Mouse (Mus musculus): ENCODE results near the gene Gm20388. TPM values are rescaled to one million over a fixed set of nuclear protein-coding genes. Genes with fewer than 3 reads are reported as not detected.

Gm20388 gene
- polyA plus RNA-seq, 1 experiment from 2014 or later = not detected

DNA sequence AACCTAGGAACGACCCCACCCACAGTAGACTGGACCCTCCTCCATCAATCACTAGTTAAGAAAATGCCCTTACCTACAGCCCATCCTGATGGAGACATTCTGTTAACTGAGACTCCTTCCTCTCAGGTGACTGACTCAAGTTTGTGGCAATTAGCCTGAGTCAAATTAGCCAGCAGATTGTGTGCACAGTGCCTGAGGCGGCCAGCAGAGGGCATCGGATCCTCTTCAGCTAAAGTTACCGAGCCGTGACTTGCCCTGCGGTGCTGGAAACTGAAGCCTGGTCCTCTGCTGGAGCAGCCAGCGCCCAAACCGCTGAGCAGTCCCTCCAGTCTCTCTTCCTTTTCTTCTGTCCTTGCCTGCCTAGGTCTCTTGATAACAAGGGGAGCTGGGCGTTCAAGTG, 56.8 kb downstream of the Gm20388 start:
- Histone ChIP-seq H3K4me2 (no peak overlapping the region), H3K27ac (no peak overlapping the region), H3K4me1 (0 out of 2 replicates have a peak, but pooled peaks cover 3% of the 10 kb centered on the region), H3K9ac (no peak overlapping the region), H3K36me3 (no peaks in the 10 kb centered on the region), H3K9me3 (replicated peaks) (peaks cover 10% of the 10 kb centered on the region; the same call in 1 of the 2 replicates), H3K4me3 (no peak overlapping the region), H3K27me3 (replicated peaks) (0 out of 2 replicates have a peak, but pooled peaks cover 8% of the 10 kb centered on the region)
- no peak for ATAC-seq
- 74% methylated on average over 9 of the region's 9 CpGs for WGBS (ENCODE audit: insufficient replicate concordance)

DNA sequence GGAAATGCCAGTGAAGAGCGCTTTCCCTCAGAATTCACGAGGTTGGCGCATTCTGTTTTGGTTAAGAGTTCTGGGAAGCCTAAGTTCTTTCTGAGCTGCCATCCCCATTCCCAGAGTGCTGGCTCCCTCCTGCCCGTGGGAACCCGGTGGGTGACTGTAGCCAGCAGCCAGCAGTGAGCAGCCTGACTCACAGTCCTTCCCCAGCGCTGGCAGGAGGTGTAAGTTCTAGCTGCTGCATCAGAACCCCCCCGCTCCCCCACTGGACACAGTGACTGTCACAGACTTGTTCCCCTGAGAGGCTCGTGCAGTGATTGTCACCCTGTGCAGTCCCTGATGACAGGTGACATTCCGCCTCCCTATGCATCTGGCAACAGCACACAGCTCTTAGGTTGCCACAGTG, 59.5 kb downstream of the Gm20388 start:
- Histone ChIP-seq H3K9me3 (replicated peaks) (peaks cover 10% of the 10 kb centered on the region; the same call in 1 of the 2 replicates), H3K27ac (no peak overlapping the region), H3K4me1 (0 out of 2 replicates have a peak, but pooled peaks cover 7% of the 10 kb centered on the region), H3K36me3 (no peaks in the 10 kb centered on the region), H3K27me3 (replicated peaks) (0 out of 2 replicates have a peak, but pooled peaks cover 8% of the 10 kb centered on the region), H3K9ac (no peak overlapping the region), H3K4me3 (no peak overlapping the region), H3K4me2 (no peak overlapping the region)
- no peak for ATAC-seq
- 63% methylated on average over 9 of the region's 9 CpGs for WGBS (ENCODE audit: insufficient replicate concordance)

DNA sequence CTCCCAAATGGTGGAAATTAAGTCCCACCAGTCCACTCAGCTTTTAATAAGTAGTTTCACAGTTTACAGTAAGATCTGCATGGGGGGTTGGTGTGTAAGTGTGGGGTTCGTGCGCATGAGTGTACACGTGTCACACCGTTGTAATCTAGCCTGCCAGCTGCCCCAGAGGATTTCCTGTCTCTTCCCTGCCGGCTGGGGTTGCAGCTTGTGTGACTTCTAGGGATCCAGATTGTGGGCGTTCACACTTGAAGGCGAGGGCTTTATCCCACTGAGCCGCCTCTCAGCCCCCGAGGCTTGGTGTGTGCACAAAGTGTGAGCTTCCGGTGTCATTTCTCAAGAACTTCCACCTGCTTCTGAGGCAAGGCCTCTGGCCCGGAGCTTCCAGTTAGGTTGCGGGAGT, 61.9 kb downstream of the Gm20388 start:
- Histone ChIP-seq H3K4me3 (no peak overlapping the region), H3K27me3 (replicated peaks) (peaks cover 8% of the 10 kb centered on the region; the same call in 1 of the 2 replicates), H3K4me1 (0 out of 2 replicates have a peak, but pooled peaks cover 7% of the 10 kb centered on the region), H3K9ac (no peak overlapping the region), H3K27ac (0 out of 2 replicates have a peak overlapping the region, but pooled peaks have one; percentile 24), H3K9me3 (replicated peaks) (peaks cover 5% of the 10 kb centered on the region; the same call in 1 of the 2 replicates), H3K36me3 (no peaks in the 10 kb centered on the region), H3K4me2 (no peak overlapping the region)
- WGBS (ENCODE audit: insufficient replicate concordance) = 23% methylated on average over 12 of the region's 12 CpGs
- no peak for ATAC-seq

DNA sequence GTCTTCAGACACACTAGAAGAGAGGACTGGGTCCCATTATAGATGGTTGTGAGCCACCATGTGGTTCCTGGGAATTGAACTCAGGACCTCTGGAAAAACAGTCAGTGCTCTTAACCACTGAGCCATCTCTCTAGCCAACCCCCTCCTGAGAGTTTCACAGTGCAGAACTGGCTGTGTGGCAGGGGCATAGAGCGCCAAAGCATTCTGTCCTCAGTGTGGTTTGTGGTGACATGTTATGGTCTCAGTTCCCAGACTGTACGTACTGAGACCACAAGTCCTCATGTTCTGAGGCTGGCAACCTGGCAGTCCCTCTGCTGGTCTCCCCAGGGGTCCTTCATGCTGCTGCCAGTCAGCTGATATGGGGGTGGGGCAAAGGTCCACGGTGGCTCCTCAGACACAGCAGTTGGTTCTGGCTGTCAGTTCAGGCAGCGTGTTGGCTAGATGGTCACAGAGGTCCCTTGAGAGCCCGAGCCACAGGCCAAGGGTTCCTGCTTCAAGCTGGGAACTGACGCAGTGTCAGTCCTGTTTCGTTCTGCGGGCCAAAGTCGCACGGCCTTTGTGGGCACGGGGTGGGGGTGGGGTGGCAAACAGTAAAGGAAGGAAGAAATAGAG, 68.2 kb downstream of the Gm20388 start:
- H3K9ac ChIP-seq = no peak overlapping the region
- no peak for ATAC-seq
- no peaks in the 10 kb centered on the region; the same call in 1 of the 2 replicates for H3K27me3 ChIP-seq (replicated peaks)
- no peaks in the 10 kb centered on the region for H3K9me3 ChIP-seq (replicated peaks)
- no peak overlapping the region for H3K27ac ChIP-seq
- H3K4me1 ChIP-seq = no peaks in the 10 kb centered on the region
- 33% methylated on average over 11 of the region's 11 CpGs for WGBS (ENCODE audit: insufficient replicate concordance)
- no peak overlapping the region for H3K4me2 ChIP-seq
- H3K36me3 ChIP-seq = no peaks in the 10 kb centered on the region
- H3K4me3 ChIP-seq = no peak overlapping the region

DNA sequence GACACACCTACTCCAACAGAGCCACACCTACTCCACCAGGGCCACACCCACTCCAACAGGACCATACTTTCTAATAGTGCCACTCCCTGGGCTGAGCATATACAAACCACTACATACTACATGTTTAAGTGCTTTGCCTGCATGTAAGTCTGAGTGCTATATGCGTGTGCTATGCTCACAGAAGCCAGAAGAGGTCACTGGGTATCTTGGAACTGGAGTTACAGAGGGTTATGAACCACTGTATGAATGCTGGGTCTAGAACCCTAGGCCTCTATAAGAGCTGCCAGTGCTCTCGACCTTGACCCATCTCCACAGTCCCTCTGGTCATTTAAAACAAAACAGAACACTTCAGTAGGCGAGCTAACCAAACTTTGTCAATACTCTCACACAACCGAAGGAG, 70.6 kb downstream of the Gm20388 start:
- Histone ChIP-seq H3K4me1 (no peaks in the 10 kb centered on the region), H3K36me3 (no peaks in the 10 kb centered on the region), H3K4me3 (no peak overlapping the region), H3K9ac (no peak overlapping the region), H3K27ac (no peak overlapping the region), H3K27me3 (replicated peaks) (no peaks in the 10 kb centered on the region; the same call in 1 of the 2 replicates), H3K9me3 (replicated peaks) (no peaks in the 10 kb centered on the region), H3K4me2 (no peak overlapping the region)
- ATAC-seq = no peak
- 58% methylated on average over 4 of the region's 4 CpGs for WGBS (ENCODE audit: insufficient replicate concordance)

DNA sequence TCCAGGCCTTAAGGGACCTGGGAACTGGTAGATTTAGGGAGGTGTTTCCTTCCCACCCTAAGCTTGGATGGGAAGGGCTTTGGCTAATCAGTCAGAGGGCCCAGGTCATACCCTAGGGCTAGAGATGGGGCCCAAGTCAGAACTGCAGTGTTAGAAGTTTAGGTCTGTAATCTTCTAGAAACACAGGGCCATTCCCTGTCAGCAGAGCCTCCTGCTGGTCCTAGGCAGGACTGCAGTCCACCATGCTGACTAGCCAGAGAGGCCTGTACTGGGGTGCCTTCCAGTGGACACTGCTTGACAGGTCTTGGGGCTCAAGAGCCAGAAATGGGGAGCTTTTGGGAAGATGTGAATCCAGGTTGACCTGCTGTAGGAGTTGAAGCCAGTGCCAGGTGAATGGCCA, 73.4 kb downstream of the Gm20388 start:
- Histone ChIP-seq H3K27me3 (replicated peaks) (peaks cover 15% of the 10 kb centered on the region; the same call in 1 of the 2 replicates), H3K4me1 (no peaks in the 10 kb centered on the region), H3K4me2 (no peak overlapping the region), H3K27ac (no peak overlapping the region), H3K9me3 (replicated peaks) (no peaks in the 10 kb centered on the region), H3K4me3 (no peak overlapping the region), H3K36me3 (no peaks in the 10 kb centered on the region), H3K9ac (no peak overlapping the region)
- ATAC-seq = no peak

DNA sequence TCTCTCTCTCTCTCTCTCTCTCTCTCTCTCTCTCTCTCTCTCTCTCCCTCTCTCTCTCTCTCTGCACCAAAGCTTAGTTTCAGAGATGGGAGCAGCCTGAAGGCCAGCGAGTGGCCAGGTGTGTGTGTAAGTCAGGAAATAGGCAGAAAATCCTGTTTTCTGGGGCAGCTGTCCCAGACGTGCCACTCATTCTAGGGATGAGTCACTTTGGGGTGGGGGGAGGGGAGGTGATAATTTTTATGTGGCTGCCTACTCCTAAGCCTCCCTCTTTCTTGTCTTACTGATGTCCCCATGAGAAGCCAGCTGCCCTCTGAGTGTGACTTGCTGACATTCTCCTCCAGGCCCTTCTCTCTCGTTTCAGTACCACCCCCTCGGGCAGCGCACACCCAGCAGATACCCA, 75.5 kb downstream of the Gm20388 start:
- ATAC-seq = no peak
- Histone ChIP-seq H3K27me3 (replicated peaks) (peaks cover 32% of the 10 kb centered on the region), H3K27ac (no peak overlapping the region), H3K9ac (no peak overlapping the region), H3K36me3 (no peaks in the 10 kb centered on the region), H3K9me3 (replicated peaks) (no peaks in the 10 kb centered on the region), H3K4me2 (no peak overlapping the region), H3K4me3 (no peak overlapping the region), H3K4me1 (no peaks in the 10 kb centered on the region)
- WGBS (ENCODE audit: insufficient replicate concordance) = 42% methylated on average over 5 of the region's 5 CpGs

DNA sequence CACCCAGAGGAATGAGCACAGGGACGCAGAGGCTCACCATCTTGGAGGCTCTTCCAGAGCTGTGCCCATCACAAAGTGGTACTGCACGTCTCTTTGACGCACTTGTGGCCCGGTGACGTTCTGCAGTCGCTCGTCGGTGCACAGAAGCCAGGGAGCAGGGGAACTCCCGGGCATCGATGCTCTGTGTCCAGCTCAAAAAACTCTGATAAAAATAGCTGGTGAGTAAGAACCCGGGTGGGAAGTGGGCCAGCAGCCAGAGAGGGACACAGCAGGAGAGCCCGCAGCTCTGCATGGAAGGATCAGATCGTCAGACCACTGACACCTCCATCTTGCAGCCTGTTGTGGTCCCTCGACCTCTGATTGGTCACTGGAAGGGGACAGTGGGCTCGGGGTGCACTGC, 77.4 kb downstream of the Gm20388 start:
- 56% methylated on average over 15 of the region's 15 CpGs for WGBS (ENCODE audit: insufficient replicate concordance)
- peaks cover 51% of the 10 kb centered on the region for H3K27me3 ChIP-seq (replicated peaks)
- no peak overlapping the region for H3K9ac ChIP-seq
- H3K36me3 ChIP-seq = no peaks in the 10 kb centered on the region
- H3K27ac ChIP-seq = no peak overlapping the region
- H3K9me3 ChIP-seq (replicated peaks) = no peaks in the 10 kb centered on the region
- no peak overlapping the region for H3K4me3 ChIP-seq
- no peak for ATAC-seq
- no peak overlapping the region for H3K4me2 ChIP-seq
- H3K4me1 ChIP-seq = no peaks in the 10 kb centered on the region

DNA sequence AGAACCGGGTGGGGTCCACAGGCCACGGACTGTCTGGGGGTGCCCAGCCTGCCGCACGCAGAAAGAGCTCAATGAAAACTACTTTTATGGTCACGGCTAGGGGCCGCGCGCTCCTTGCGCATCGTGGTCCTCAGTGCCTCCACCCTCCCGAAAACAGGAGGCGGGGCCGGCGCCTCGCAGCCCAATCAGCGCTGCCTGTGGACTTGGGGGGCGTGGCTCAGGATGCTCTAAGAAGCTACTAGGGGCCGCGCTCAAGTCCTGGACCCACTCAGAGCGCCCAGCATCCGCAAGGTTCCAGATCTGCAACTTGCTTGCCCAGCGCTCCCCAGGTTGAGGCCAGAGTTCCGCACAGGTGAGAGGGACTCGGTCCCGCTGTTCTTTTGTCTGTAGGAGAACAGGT, 81.6 kb downstream of the Gm20388 start, which contains the start of gene Crispld2:
Crispld2 (plus strand) TSS at position 190 of the 400 bp plus-strand sequence.
- peak within 1 kb of the TSS; percentile 30 for H3K4me2 ChIP-seq
- H3K4me1 ChIP-seq = no peaks in the 10 kb centered on the region
- no peak within 1 kb of the TSS for H3K9ac ChIP-seq
- H3K4me3 ChIP-seq = 0 out of 2 replicates have a peak within 1 kb of the TSS, but pooled peaks have one; percentile 4
- ATAC-seq = peak; percentile 66
- peaks cover 81% of the 10 kb centered on the region for H3K27me3 ChIP-seq (replicated peaks)
- no peaks in the 10 kb centered on the region for H3K36me3 ChIP-seq
- H3K27ac ChIP-seq = no peak within 1 kb of the TSS
- 1% methylated on average over 25 of the region's 25 CpGs for WGBS (ENCODE audit: insufficient replicate concordance)
- H3K9me3 ChIP-seq (replicated peaks) = no peaks in the 10 kb centered on the region

DNA sequence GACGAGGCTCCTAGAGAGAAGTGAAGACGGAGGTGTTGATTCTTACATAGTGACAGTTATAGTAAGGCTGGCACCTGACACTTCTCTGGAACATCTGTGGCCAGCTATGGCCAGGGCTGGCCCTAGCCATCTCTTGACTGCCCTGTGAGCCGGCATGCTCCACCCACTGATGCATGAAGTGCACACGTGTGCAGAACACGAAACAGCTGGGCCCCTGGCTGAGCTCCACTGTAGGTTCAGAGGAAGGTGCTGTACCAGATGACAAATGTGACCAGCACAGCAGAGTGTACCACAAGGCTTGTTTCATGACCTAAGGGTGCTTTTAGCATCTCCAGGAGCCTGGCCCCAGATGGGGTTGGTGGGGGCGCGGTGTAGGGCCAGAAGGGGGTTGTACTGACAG, 83.5 kb downstream of the Gm20388 start:
- Histone ChIP-seq H3K4me1 (no peaks in the 10 kb centered on the region), H3K36me3 (no peaks in the 10 kb centered on the region), H3K9me3 (replicated peaks) (no peaks in the 10 kb centered on the region), H3K27me3 (replicated peaks) (peaks cover 65% of the 10 kb centered on the region), H3K4me3 (no peak overlapping the region), H3K9ac (no peak overlapping the region), H3K27ac (no peak overlapping the region), H3K4me2 (no peak overlapping the region)
- no peak for ATAC-seq
- 70% methylated on average over 7 of the region's 7 CpGs for WGBS (ENCODE audit: insufficient replicate concordance)

DNA sequence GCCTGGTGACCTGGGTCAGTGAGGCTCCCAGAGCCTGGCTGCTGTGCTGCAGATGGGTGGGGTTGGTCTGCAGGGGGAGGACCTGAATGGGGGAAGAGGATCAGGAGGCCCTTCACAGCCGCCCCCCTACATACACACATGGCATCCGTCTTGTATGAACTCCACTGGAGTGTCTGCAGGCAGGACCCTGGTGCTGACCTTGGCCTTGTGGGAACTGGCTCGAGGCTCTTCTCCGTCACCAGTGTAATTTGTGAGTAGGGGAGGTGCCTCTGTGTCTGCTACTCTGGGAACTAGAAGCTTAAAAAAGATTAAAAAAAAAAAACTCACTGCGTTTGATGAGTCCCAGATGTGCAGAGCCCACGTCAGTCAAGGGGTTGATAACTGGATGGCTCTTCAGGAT, 83.9 kb downstream of the Gm20388 start:
- Histone ChIP-seq H3K27me3 (replicated peaks) (peaks cover 63% of the 10 kb centered on the region), H3K9me3 (replicated peaks) (no peaks in the 10 kb centered on the region), H3K4me1 (no peaks in the 10 kb centered on the region), H3K36me3 (no peaks in the 10 kb centered on the region), H3K27ac (no peak overlapping the region), H3K4me2 (no peak overlapping the region), H3K4me3 (no peak overlapping the region), H3K9ac (no peak overlapping the region)
- no peak for ATAC-seq
- WGBS (ENCODE audit: insufficient replicate concordance) = 51% methylated on average over 6 of the region's 6 CpGs

DNA sequence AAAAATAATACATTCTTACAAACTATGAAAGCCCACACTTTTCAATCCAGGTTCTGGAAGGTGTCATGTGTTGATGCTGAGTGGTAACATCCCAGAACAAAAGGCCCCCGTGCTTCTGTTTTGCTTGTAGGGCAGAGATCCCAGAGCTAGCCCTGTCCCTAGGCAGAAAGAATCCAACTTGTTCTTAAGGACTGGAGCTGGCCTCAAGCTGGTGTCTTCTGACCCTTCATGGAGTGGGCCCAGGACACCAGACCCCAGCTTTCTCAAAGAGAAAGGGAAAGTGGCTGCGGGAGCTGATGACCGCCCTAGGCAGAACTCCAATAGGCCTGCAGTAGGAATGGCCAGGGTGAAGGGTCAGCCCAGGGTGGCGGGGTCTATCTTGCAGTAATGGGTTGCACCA, 86.6 kb downstream of the Gm20388 start:
- no peak overlapping the region for H3K9ac ChIP-seq
- no peaks in the 10 kb centered on the region for H3K4me1 ChIP-seq
- H3K4me2 ChIP-seq = no peak overlapping the region
- no peaks in the 10 kb centered on the region for H3K9me3 ChIP-seq (replicated peaks)
- H3K4me3 ChIP-seq = no peak overlapping the region
- no peak for ATAC-seq
- WGBS (ENCODE audit: insufficient replicate concordance) = 70% methylated on average over 4 of the region's 4 CpGs
- peaks cover 43% of the 10 kb centered on the region for H3K27me3 ChIP-seq (replicated peaks)
- H3K36me3 ChIP-seq = no peaks in the 10 kb centered on the region
- no peak overlapping the region for H3K27ac ChIP-seq

DNA sequence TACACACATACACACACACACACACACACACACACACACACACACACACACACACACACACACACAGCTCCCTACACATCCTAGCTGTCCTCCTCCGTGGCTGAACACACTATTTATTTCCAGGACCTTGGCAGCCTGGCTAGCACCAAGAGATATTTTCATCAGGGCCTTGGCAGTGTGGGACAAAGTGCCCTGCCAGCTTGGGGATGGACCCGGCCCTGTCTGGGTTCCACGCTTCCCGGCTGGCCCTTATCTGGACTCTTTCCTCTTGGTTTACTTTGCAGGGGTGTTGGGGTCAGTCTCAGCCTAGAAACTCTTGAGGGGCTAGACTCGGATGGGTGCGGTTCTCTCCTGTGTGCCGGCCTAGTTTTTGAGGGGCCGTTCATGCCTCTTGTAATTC, 89.8 kb downstream of the Gm20388 start:
- Histone ChIP-seq H3K27ac (no peak overlapping the region), H3K27me3 (replicated peaks) (peaks cover 27% of the 10 kb centered on the region), H3K4me2 (no peak overlapping the region), H3K4me3 (no peak overlapping the region), H3K36me3 (no peaks in the 10 kb centered on the region), H3K9me3 (replicated peaks) (no peaks in the 10 kb centered on the region), H3K9ac (no peak overlapping the region), H3K4me1 (no peaks in the 10 kb centered on the region)
- 49% methylated on average over 8 of the region's 8 CpGs for WGBS (ENCODE audit: insufficient replicate concordance)
- no peak for ATAC-seq

Measured in liver, embryonic 12.5 days (tissue).